ENCODE assay signal across 9 mouse cellular contexts in genomic region chr5:118069315-118069714, GRCm38 (mm10). TPM values are rescaled to one million over a fixed set of nuclear protein-coding genes. Genes with fewer than 3 reads are reported as not detected.
DNase-seq lines count a peak whose midpoint lies in the region; ATAC-seq lines count a peak whose summit lies in the region.
"Had no signal": no experiment of that assay in that cellular context is flagged by ENCODE, and none has a peak within 500 bp of the region (broad histone marks: within the 10 kb centered on the region; RNA-seq: fewer than 3 reads in every experiment).

No protein-coding gene starts in this region.

- no peaks in the 10 kb centered on the region for H3K9me3 ChIP-seq in hindbrain, embryonic 16.5 days (ENCODE audit: control insufficient read depth, low read length)
- H3K9me3 ChIP-seq: liver, embryonic 15.5 days had no signal

- H3K36me3 ChIP-seq in hindbrain, embryonic 16.5 days (ENCODE audit: control insufficient read depth, insufficient read depth, low read length): peaks cover 4% of the 10 kb centered on the region; the same call in 1 of the 2 replicates

- H3K27ac ChIP-seq in hindbrain, embryonic 16.5 days (ENCODE audit: low read depth, low read length): no peak overlapping the region
- H3K27ac ChIP-seq: liver, embryonic 15.5 days had no signal

- no peak overlapping the region for H3K4me3 ChIP-seq in hindbrain, embryonic 16.5 days (ENCODE audit: low read length)
- H3K4me3 ChIP-seq: liver, embryonic 15.5 days had no signal

- H3K4me2 ChIP-seq in hindbrain, embryonic 16.5 days (ENCODE audit: low read length): no peak overlapping the region
- H3K4me2 ChIP-seq: liver, embryonic 15.5 days had no signal

- WGBS in hindbrain, embryonic 16.5 days: 46% methylated on average over 9 of the region's 9 CpGs

- H3K4me1 ChIP-seq in hindbrain, embryonic 16.5 days (ENCODE audit: control insufficient read depth, insufficient read depth, low read depth, low read length): peaks cover 28% of the 10 kb centered on the region
- H3K4me1 ChIP-seq: liver, embryonic 15.5 days had no signal

- no peaks in the 10 kb centered on the region for H3K27me3 ChIP-seq in hindbrain, embryonic 16.5 days (replicated peaks; ENCODE audit: control insufficient read depth, insufficient read depth, low read length)
- H3K27me3 ChIP-seq: liver, embryonic 15.5 days had no signal

- peak; percentile 54 for ATAC-seq in hindbrain, embryonic 16.5 days

- no peak overlapping the region for H3K9ac ChIP-seq in hindbrain, embryonic 16.5 days (ENCODE audit: low read depth, low read length)
- H3K9ac ChIP-seq: liver, embryonic 15.5 days had no signal

- peak; percentile 87 for DNase-seq in MN1 (ENCODE audit: low spot score)
- DNase-seq in cerebellum, adult 11 months: peak; percentile 86
- DNase-seq in forelimb bud, embryonic 11.5 days (ENCODE audit: low read depth, low spot score): peak; percentile 71
- DNase-seq in left cerebral cortex, adult 18-20 months (ENCODE audit: low spot score in 2 of 2): peak; percentile 76 to 81
- DNase-seq in lung, postnatal 4 days: peak; percentile 66 to 77
- peak; percentile 85 to 86 for DNase-seq in right cerebral cortex, adult 2 months (ENCODE audit: low spot score in 2 of 2)
- peak; percentile 56 to 60 for DNase-seq in urinary bladder, postnatal 36 days (ENCODE audit: low spot score in 2 of 2)

RNA-seq across cellular contexts. Expression of gene Tesc, which starts 41.8 kb away (rescaled TPM):
- polyA plus RNA-seq in hindbrain, embryonic 16.5 days (2015; fragmentation: Nextera tagmentation; extraction: Ambion mirVana): 4.1 and 5.4 TPM in 2 replicates
- 10 to 100 TPM; 88.5 to 90.3 TPM for total RNA-seq in left cerebral cortex, adult 18-20 months (2021)
